Mouse (Mus musculus) gastrocnemius, postnatal 25 days (tissue): Measurements from ENCODE around the gene Rpe. TPM values are rescaled to one million over a fixed set of nuclear protein-coding genes. Genes with fewer than 3 reads are reported as not detected.

Experiments used
- total RNA-seq, 2 experiments: library from RNA; stranded (reverse); gene quantifications; 1 replicate in 1 of 2; 2 replicates in 1 of 2; pipeline ENCODE4 v1.2.3; 2021

The Rpe gene
- total RNA-seq, 2 experiments from 2014 or later = 9.7 to 10.1 TPM

Other genes starting within 250 kb of the Rpe start
- under 1 TPM; 0.05 to 0.13 TPM for gene Unc80, start 232.5 kb upstream of the Rpe start, total RNA-seq
- 10 to 100 TPM; 17.1 to 17.6 TPM for gene Kansl1l, start 116.7 kb downstream of the Rpe start, total RNA-seq
- 100 to 1,000 TPM; 256 to 293 TPM for gene Acadl, start 162.4 kb downstream of the Rpe start, total RNA-seq
- gene Myl1, start 244.6 kb downstream of the Rpe start, total RNA-seq = over 10,000 TPM; 28,881 to 29,446 TPM